Mouse (Mus musculus) CH12.LX (cell line): ENCODE measurements around the gene Btbd2. TPM values are rescaled to one million over a fixed set of nuclear protein-coding genes. Genes with fewer than 3 reads are reported as not detected.
A peak's percentile ranks its signal among the peaks of the same experiment; 100 is the strongest.

Source experiments
- DNase-seq: peaks from one replicate; pipeline ENCODE4 v3.0.0-alpha.2; 2013; ENCODE audit errors: extremely low read depth
- H3K27ac ChIP-seq: 2 replicates; pipeline ENCODE4 v1.5.1; 2012; ENCODE audit warnings: low read depth, mild to moderate bottlenecking, control low read depth, moderate library complexity; ENCODE audit not compliant: insufficient read depth
- H3K27me3 ChIP-seq: replicated peaks from 2 replicates; pipeline ENCODE3; 2012; ENCODE audit warnings: inconsistent platforms
- H3K36me3 ChIP-seq, 2 experiments: replicated peaks in 1 of 2; 2 replicates each; pipeline versions ENCODE3 to v1.6.1; 2012; ENCODE audit warnings: inconsistent platforms in 1 of 2, low read length in 1 of 2, mild to moderate bottlenecking in 1 of 2, mixed read lengths in 1 of 2, moderate library complexity in 1 of 2; ENCODE audit not compliant: control insufficient read depth in 1 of 2, insufficient read depth in 1 of 2
- H3K4me1 ChIP-seq, 2 experiments: 2 replicates each; pipeline ENCODE4 v1.6.1; 2012; ENCODE audit warnings: inconsistent platforms in 1 of 2, moderate library complexity in 1 of 2; ENCODE audit not compliant: insufficient read depth in 2 of 2, control insufficient read depth in 1 of 2
- H3K4me2 ChIP-seq: 2 replicates; pipeline ENCODE4 v1.6.1; 2012; ENCODE audit warnings: low read depth, mild to moderate bottlenecking, control low read depth; ENCODE audit not compliant: poor library complexity, insufficient read depth, severe bottlenecking
- H3K4me3 ChIP-seq, 3 experiments: fragments of 150-350 bp in 1 of 3; sonication (generic) in 1 of 3; replicated peaks in 1 of 3; 2 replicates each; pipeline versions ENCODE3 to v1.5.1; 2011 to 2012; ENCODE audit warnings: low read depth in 2 of 3, low read length in 2 of 3, mild to moderate bottlenecking in 2 of 3, moderate library complexity in 2 of 3, control low read depth in 1 of 3, improper control_type of control experiment in 1 of 3, inconsistent platforms in 1 of 3, mixed read lengths in 1 of 3; ENCODE audit not compliant: poor library complexity in 1 of 3
- H3K79me2 ChIP-seq: replicated peaks from 2 replicates; pipeline ENCODE4 v1.6.1; 2012; ENCODE audit warnings: mild to moderate bottlenecking, moderate library complexity; ENCODE audit not compliant: control insufficient read depth, poor library complexity, insufficient read depth, severe bottlenecking; ENCODE audit errors: extremely low read depth
- H3K9ac ChIP-seq: 2 replicates; pipeline ENCODE4 v1.6.1; 2012; ENCODE audit warnings: low read depth, mild to moderate bottlenecking, control low read depth, moderate library complexity; ENCODE audit not compliant: insufficient read depth
- H3K9me3 ChIP-seq: replicated peaks from 2 replicates; pipeline ENCODE3; 2012; ENCODE audit warnings: low read length, inconsistent platforms, mixed read lengths
- BHLHE40 ChIP-seq: IDR thresholded peaks from 2 replicates; pipeline ENCODE4 v1.6.1; 2011; ENCODE audit warnings: mild to moderate bottlenecking, low read depth, low read length, improper control_type of control experiment
- CTCF ChIP-seq, 2 experiments: IDR thresholded peaks in 1 of 2; conservative IDR thresholded peaks in 1 of 2; 2 replicates each; pipeline ENCODE4 v1.5.1; 2011 to 2012; ENCODE audit warnings: low read depth in 2 of 2, low read length in 2 of 2, improper control_type of control experiment in 1 of 2, inconsistent platforms in 1 of 2, mild to moderate bottlenecking in 1 of 2, moderate library complexity in 1 of 2
- ELF1 ChIP-seq: IDR thresholded peaks from 2 replicates; pipeline ENCODE4 v1.6.1; 2014; ENCODE audit warnings: low read depth, mild to moderate bottlenecking, inconsistent platforms, low read length, improper control_type of control experiment
- EP300 ChIP-seq: IDR thresholded peaks from 2 replicates; pipeline ENCODE4 v1.6.1; 2011; ENCODE audit warnings: low read length, improper control_type of control experiment
- GABPA ChIP-seq: IDR thresholded peaks from 2 replicates; pipeline ENCODE4 v1.6.1; 2012; ENCODE audit warnings: low read depth, low read length, improper control_type of control experiment, inconsistent platforms; ENCODE audit not compliant: insufficient replicate concordance
- JUND ChIP-seq: conservative IDR thresholded peaks from 2 replicates; pipeline ENCODE4 v1.6.1; 2011; ENCODE audit warnings: low read depth, low read length, improper control_type of control experiment
- KAT2A ChIP-seq: IDR thresholded peaks from 2 replicates; pipeline ENCODE4 v1.6.1; 2012; ENCODE audit warnings: low read length, improper control_type of control experiment, inconsistent platforms; ENCODE audit not compliant: insufficient replicate concordance
- MAFK ChIP-seq: IDR thresholded peaks from 2 replicates; pipeline ENCODE4 v1.6.1; 2011; ENCODE audit warnings: low read length, improper control_type of control experiment; ENCODE audit not compliant: insufficient replicate concordance
- MAX ChIP-seq: IDR thresholded peaks from 2 replicates; pipeline ENCODE4 v1.6.1; 2011; ENCODE audit warnings: low read length, improper control_type of control experiment
- MEF2A ChIP-seq: IDR thresholded peaks from 2 replicates; pipeline ENCODE4 v1.6.1; 2014; ENCODE audit warnings: low read depth, mild to moderate bottlenecking, inconsistent platforms, low read length, improper control_type of control experiment, borderline replicate concordance
- MYC ChIP-seq: IDR thresholded peaks from 2 replicates; pipeline ENCODE4 v1.6.1; 2011; ENCODE audit warnings: low read depth, mild to moderate bottlenecking, improper control_type of control experiment, low read length
- PAX5 ChIP-seq: IDR thresholded peaks from 2 replicates; pipeline ENCODE4 v1.6.1; 2012; ENCODE audit warnings: low read length, inconsistent platforms, mixed read lengths
- POLR2AphosphoS2 ChIP-seq: IDR thresholded peaks from 2 replicates; pipeline ENCODE4 v1.6.1; 2011; ENCODE audit warnings: low read depth, low read length, improper control_type of control experiment
- SMC3 ChIP-seq: IDR thresholded peaks from 2 replicates; pipeline ENCODE4 v1.6.1; 2011; ENCODE audit warnings: low read depth, low read length, improper control_type of control experiment
- TCF12 ChIP-seq: IDR thresholded peaks from 2 replicates; pipeline ENCODE4 v1.6.1; 2014; ENCODE audit warnings: low read depth, mild to moderate bottlenecking, inconsistent platforms, low read length, improper control_type of control experiment
- UBTF ChIP-seq: IDR thresholded peaks from 2 replicates; pipeline ENCODE4 v1.6.1; 2012; ENCODE audit warnings: low read depth, mild to moderate bottlenecking, inconsistent platforms, low read length, improper control_type of control experiment, moderate library complexity
- USF1 ChIP-seq: IDR thresholded peaks from 2 replicates; pipeline ENCODE4 v1.6.1; 2014; ENCODE audit warnings: low read depth, mild to moderate bottlenecking, inconsistent platforms, low read length, improper control_type of control experiment
- USF2 ChIP-seq: conservative IDR thresholded peaks from 2 replicates; pipeline ENCODE4 v1.6.1; 2011; ENCODE audit warnings: low read depth, low read length, improper control_type of control experiment
- ZMIZ1 ChIP-seq: IDR thresholded peaks from 2 replicates; pipeline ENCODE4 v1.6.1; 2012; ENCODE audit warnings: low read depth, mild to moderate bottlenecking, inconsistent platforms, low read length, improper control_type of control experiment
- ZNF384 ChIP-seq: IDR thresholded peaks from 2 replicates; pipeline ENCODE4 v1.6.1; 2012; ENCODE audit warnings: low read depth, low read length, improper control_type of control experiment, inconsistent platforms
- dilution Hi-C: fragments of 300-500 bp; cut with MboI; formaldehyde crosslinking; loops from 2 replicates; pipeline ENCODE4 v1.14.3; 2020; ENCODE audit warnings: low sequenced_read_pairs; ENCODE audit not compliant: extremely low pct_unique_long_range_greater_than_20kb, extremely low pct_ligation_motif_present
- in situ Hi-C: fragments of 300-500 bp; cut with MboI; formaldehyde crosslinking; loops from 3 replicates; pipeline ENCODE4 v1.14.3; 2019; ENCODE audit warnings: low sequenced_read_pairs, low pct_ligation_motif_present, low pct_unique_long_range_greater_than_20kb, mixed read lengths
- polyA plus RNA-seq: library from polyadenylated mRNA; unstranded; fragments of >175 nt; gene quantifications from 2 replicates; pipeline ENCODE4 v1.2.1, GENCODE M21; 2012; ENCODE audit warnings: low read depth; ENCODE audit not compliant: insufficient read length
- total RNA-seq, 2 experiments: library from RNA; depleted of rRNA; stranded (reverse); fragments of 300-350 nt in 1 of 2; fragments of >200 nt in 1 of 2; gene quantifications; 2 replicates each; pipeline ENCODE4 v1.2.3; 2012 to 2014

Gene Btbd2
- total and polyA plus RNA-seq, 3 experiments, result 11.1 to 26.2 (median 19.4) TPM

- Histone ChIP-seq H3K27ac (no peak overlapping the region), H3K4me2 (no peak overlapping the region), H3K79me2 (no peaks in the 10 kb centered on the region), H3K27me3 (no peaks in the 10 kb centered on the region), H3K9ac (no peak overlapping the region), H3K4me1 (peaks cover 20 to 40% of the 10 kb centered on the region in 2 experiments), H3K4me3 (no peak overlapping the region), H3K36me3 (peaks cover 0 to 23% of the 10 kb centered on the region in 2 experiments), H3K9me3 (no peaks in the 10 kb centered on the region)
- no peak for DNase-seq
- dilution Hi-C loops, result no loop called here
- in situ Hi-C loops, result no loop called here
- TF ChIP-seq BHLHE40, result no peak
- peak; percentile 8; the same call in 1 of the 2 replicates for TF ChIP-seq SMC3
- TF ChIP-seq UBTF, result no peak
Measured at GRCm38 (mm10) chr10:80653156-80653720, 3.6 kb downstream of the Btbd2 start.

GRCm38 (mm10) chr10:80650392-80650791, 6.5 kb downstream of the Btbd2 start:
- H3K9ac ChIP-seq, result no peak overlapping the region
- H3K4me3 ChIP-seq, result no peak overlapping the region
- no peak for DNase-seq
- H3K79me2 ChIP-seq, result no peaks in the 10 kb centered on the region
- H3K9me3 ChIP-seq, result no peaks in the 10 kb centered on the region
- TF ChIP-seq MAFK (no peak), MAX (no peak), SMC3 (no peak), ZMIZ1 (no peak), KAT2A (no peak), USF1 (no peak), EP300 (no peak), ZNF384 (no peak), ELF1 (no peak), POLR2AphosphoS2 (no peak), GABPA (no peak), JUND (no peak), USF2 (no peak), PAX5 (no peak), CTCF (conservative IDR thresholded peaks at IDR 0.05 in 1 of 2, IDR thresholded peaks at IDR 0.05 in 1 of 2; ENCODE audit: low read depth in 2 of 2, low read length in 2 of 2) (no peak), MYC (no peak), TCF12 (no peak), MEF2A (no peak)
- H3K4me1 ChIP-seq, result peaks cover 10 to 21% of the 10 kb centered on the region in 2 experiments; a peak in 3 of 4 replicates
- in situ Hi-C loops (no loop called here), dilution Hi-C loops (no loop called here)
- H3K27me3 ChIP-seq, result no peaks in the 10 kb centered on the region
- H3K36me3 ChIP-seq, result peaks cover 4 to 45% of the 10 kb centered on the region in 2 experiments
- no peak overlapping the region for H3K27ac ChIP-seq
- H3K4me2 ChIP-seq, result no peak overlapping the region
